Mouse (Mus musculus): ENCODE results near the gene Fcna.
A peak's percentile ranks its signal among the peaks of the same experiment; 100 is the strongest.

Fcna gene

GRCm38 (mm10) chr2:25587290-25587689 is 40.5 kb downstream of the Fcna start:
- Histone ChIP-seq H3K36me3 (ENCODE audit: control insufficient read depth, insufficient read depth, low read length, poor library complexity, severe bottlenecking) (no peaks in the 10 kb centered on the region; the same call in 1 of the 2 replicates), H3K27me3 (ENCODE audit: control insufficient read depth, insufficient read depth, low read length, poor library complexity, severe bottlenecking) (no peaks in the 10 kb centered on the region)
- no peak for DNase-seq (ENCODE audit: low read depth, low spot score)

- no peak for DNase-seq (ENCODE audit: low read depth, low spot score)
- no peaks in the 10 kb centered on the region; the same call in 1 of the 2 replicates for H3K36me3 ChIP-seq (ENCODE audit: control insufficient read depth, insufficient read depth, low read length, poor library complexity, severe bottlenecking)
- no peaks in the 10 kb centered on the region for H3K27me3 ChIP-seq (ENCODE audit: control insufficient read depth, insufficient read depth, low read length, poor library complexity, severe bottlenecking)
Measured at GRCm38 (mm10) chr2:25585601-25586000, 42.2 kb downstream of the Fcna start.

- no peak for DNase-seq (ENCODE audit: low read depth, low spot score)
- no peaks in the 10 kb centered on the region; the same call in 1 of the 2 replicates for H3K36me3 ChIP-seq (ENCODE audit: control insufficient read depth, insufficient read depth, low read length, poor library complexity, severe bottlenecking)
- H3K27me3 ChIP-seq (ENCODE audit: control insufficient read depth, insufficient read depth, low read length, poor library complexity, severe bottlenecking), result no peaks in the 10 kb centered on the region
Measured at GRCm38 (mm10) chr2:25584856-25585255, 43.0 kb downstream of the Fcna start.

- DNase-seq (ENCODE audit: low read depth, low spot score), result no peak
- Histone ChIP-seq H3K36me3 (ENCODE audit: control insufficient read depth, insufficient read depth, low read length, poor library complexity, severe bottlenecking) (no peaks in the 10 kb centered on the region; the same call in 1 of the 2 replicates), H3K27me3 (ENCODE audit: control insufficient read depth, insufficient read depth, low read length, poor library complexity, severe bottlenecking) (no peaks in the 10 kb centered on the region)
Measured at GRCm38 (mm10) chr2:25584152-25584551, 43.7 kb downstream of the Fcna start.

- Histone ChIP-seq H3K36me3 (ENCODE audit: control insufficient read depth, insufficient read depth, low read length, poor library complexity, severe bottlenecking) (no peaks in the 10 kb centered on the region; the same call in 1 of the 2 replicates), H3K27me3 (ENCODE audit: control insufficient read depth, insufficient read depth, low read length, poor library complexity, severe bottlenecking) (no peaks in the 10 kb centered on the region)
- no peak for DNase-seq (ENCODE audit: low read depth, low spot score)
Measured at GRCm38 (mm10) chr2:25583571-25583970, 44.3 kb downstream of the Fcna start.

- H3K27me3 ChIP-seq (ENCODE audit: control insufficient read depth, insufficient read depth, low read length, poor library complexity, severe bottlenecking), result no peaks in the 10 kb centered on the region
- no peaks in the 10 kb centered on the region; the same call in 1 of the 2 replicates for H3K36me3 ChIP-seq (ENCODE audit: control insufficient read depth, insufficient read depth, low read length, poor library complexity, severe bottlenecking)
- DNase-seq (ENCODE audit: low read depth, low spot score), result no peak
Measured at GRCm38 (mm10) chr2:25583120-25583481, 44.7 kb downstream of the Fcna start.

GRCm38 (mm10) chr2:25582466-25583119 is 45.2 kb downstream of the Fcna start:
- Histone ChIP-seq H3K36me3 (ENCODE audit: control insufficient read depth, insufficient read depth, low read length, poor library complexity, severe bottlenecking) (no peaks in the 10 kb centered on the region; the same call in 1 of the 2 replicates), H3K27me3 (ENCODE audit: control insufficient read depth, insufficient read depth, low read length, poor library complexity, severe bottlenecking) (no peaks in the 10 kb centered on the region)
- DNase-seq (ENCODE audit: low read depth, low spot score), result peak; percentile 53

GRCm38 (mm10) chr2:25581901-25582301 is 45.9 kb downstream of the Fcna start:
- Histone ChIP-seq H3K36me3 (ENCODE audit: control insufficient read depth, insufficient read depth, low read length, poor library complexity, severe bottlenecking) (no peaks in the 10 kb centered on the region; the same call in 1 of the 2 replicates), H3K27me3 (ENCODE audit: control insufficient read depth, insufficient read depth, low read length, poor library complexity, severe bottlenecking) (no peaks in the 10 kb centered on the region)
- DNase-seq (ENCODE audit: low read depth, low spot score), result no peak

- DNase-seq (ENCODE audit: low read depth, low spot score), result peak; percentile 84
- Histone ChIP-seq H3K36me3 (ENCODE audit: control insufficient read depth, insufficient read depth, low read length, poor library complexity, severe bottlenecking) (no peaks in the 10 kb centered on the region; the same call in 1 of the 2 replicates), H3K27me3 (ENCODE audit: control insufficient read depth, insufficient read depth, low read length, poor library complexity, severe bottlenecking) (no peaks in the 10 kb centered on the region)
Measured at GRCm38 (mm10) chr2:25581294-25581864, 46.5 kb downstream of the Fcna start, which contains the start of gene Ajm1. Ajm1 (minus strand) TSS chr2:25581757.

GRCm38 (mm10) chr2:25580621-25581101 is 47.2 kb downstream of the Fcna start:
- H3K27me3 ChIP-seq (ENCODE audit: control insufficient read depth, insufficient read depth, low read length, poor library complexity, severe bottlenecking), result no peaks in the 10 kb centered on the region

GRCm38 (mm10) chr2:25579737-25580460 is 47.9 kb downstream of the Fcna start:
- peak; percentile 83 for DNase-seq (ENCODE audit: low read depth, low spot score)
- Histone ChIP-seq H3K36me3 (ENCODE audit: control insufficient read depth, insufficient read depth, low read length, poor library complexity, severe bottlenecking) (no peaks in the 10 kb centered on the region; the same call in 1 of the 2 replicates), H3K27me3 (ENCODE audit: control insufficient read depth, insufficient read depth, low read length, poor library complexity, severe bottlenecking) (no peaks in the 10 kb centered on the region)

More at GRCm38 (mm10) chr2:25580621-25581101, 47.2 kb downstream of the Fcna start:
- DNase-seq (ENCODE audit: low read depth, low spot score), result peak; percentile 22
- H3K36me3 ChIP-seq (ENCODE audit: control insufficient read depth, insufficient read depth, low read length, poor library complexity, severe bottlenecking), result no peaks in the 10 kb centered on the region; the same call in 1 of the 2 replicates

GRCm38 (mm10) chr2:25578796-25579736 is 48.8 kb downstream of the Fcna start:
- peak; percentile 22 for DNase-seq (ENCODE audit: low read depth, low spot score)
- no peaks in the 10 kb centered on the region; the same call in 1 of the 2 replicates for H3K36me3 ChIP-seq (ENCODE audit: control insufficient read depth, insufficient read depth, low read length, poor library complexity, severe bottlenecking)
- no peaks in the 10 kb centered on the region for H3K27me3 ChIP-seq (ENCODE audit: control insufficient read depth, insufficient read depth, low read length, poor library complexity, severe bottlenecking)

- DNase-seq (ENCODE audit: low read depth, low spot score), result peak; percentile 35
- H3K27me3 ChIP-seq (ENCODE audit: control insufficient read depth, insufficient read depth, low read length, poor library complexity, severe bottlenecking), result no peaks in the 10 kb centered on the region
- no peaks in the 10 kb centered on the region; the same call in 1 of the 2 replicates for H3K36me3 ChIP-seq (ENCODE audit: control insufficient read depth, insufficient read depth, low read length, poor library complexity, severe bottlenecking)
Measured at GRCm38 (mm10) chr2:25577951-25578795, 49.7 kb downstream of the Fcna start.

All from splenic B cell, adult 2 months (primary cell).